Mouse (Mus musculus) urinary bladder, adult 2 months (tissue): Measurements from ENCODE around the gene Tpcn1. TPM values are rescaled to one million over a fixed set of nuclear protein-coding genes. Genes with fewer than 3 reads are reported as not detected.

Experiments used
- DNase-seq: peaks from one replicate; pipeline ENCODE4 v3.0.0; 2022; ENCODE audit warnings: low spot score
- polyA plus RNA-seq: library from polyadenylated mRNA; depleted of rRNA; stranded (reverse); fragments of >200 nt; gene quantifications from 2 replicates; pipeline ENCODE4 v1.2.3, GENCODE M21; 2012; rRNA removed

Tpcn1 gene
- 38.6 and 55.0 TPM in 2 replicates for polyA plus RNA-seq

DNA sequence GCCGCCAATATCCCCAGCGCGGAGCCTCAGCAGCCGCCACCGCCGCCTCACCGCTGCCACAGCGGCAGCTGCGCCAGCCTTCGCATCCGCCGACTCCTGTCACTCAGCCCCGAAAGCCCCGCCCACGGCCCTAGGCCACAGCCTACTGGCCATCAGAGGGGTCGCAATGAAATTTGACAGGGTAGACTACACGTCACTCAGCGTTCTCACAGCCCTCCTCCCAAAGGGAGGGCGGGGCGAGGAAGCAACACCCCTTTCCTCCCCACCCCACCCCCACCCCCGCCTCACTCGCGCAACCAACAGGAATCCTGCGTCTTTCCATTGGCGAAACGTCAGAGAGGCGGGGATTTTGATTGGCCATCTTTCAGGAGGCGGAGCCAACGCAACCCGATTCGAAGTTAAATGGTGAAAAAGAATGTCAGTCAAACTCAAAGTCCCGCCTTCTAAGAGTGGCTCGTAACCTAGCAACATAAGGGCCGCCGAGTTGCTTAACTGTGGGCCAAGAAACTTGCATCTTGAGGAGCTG, at the start of gene Tpcn1, which contains the start of gene Iqcd:
Tpcn1 (minus strand) TSS at position 105 of the 526 bp plus-strand sequence.
Iqcd (plus strand) TSS at position 448 of the 526 bp plus-strand sequence.
- DNase-seq, result peak; percentile 93

DNA sequence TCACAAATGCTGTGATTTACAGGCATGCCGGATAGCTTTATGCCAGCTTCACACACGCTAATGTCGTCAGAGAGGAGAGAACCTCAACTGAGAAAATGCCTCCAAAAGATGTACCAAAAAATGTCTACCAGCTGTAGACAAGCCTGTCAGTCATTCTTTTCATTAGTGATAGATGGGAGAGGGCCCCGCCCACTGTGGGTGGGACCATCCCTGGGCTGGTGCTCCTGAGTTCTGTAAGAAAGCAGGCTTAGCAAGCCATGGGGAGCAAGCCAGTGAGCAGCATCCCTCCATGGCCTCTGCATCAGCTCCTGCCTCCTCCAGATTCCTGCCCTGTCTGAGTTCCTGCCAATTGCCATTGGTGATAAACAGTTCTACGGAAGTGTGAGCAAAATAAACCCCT, 47.2 kb upstream of the Tpcn1 start:
- no peak for DNase-seq

DNA sequence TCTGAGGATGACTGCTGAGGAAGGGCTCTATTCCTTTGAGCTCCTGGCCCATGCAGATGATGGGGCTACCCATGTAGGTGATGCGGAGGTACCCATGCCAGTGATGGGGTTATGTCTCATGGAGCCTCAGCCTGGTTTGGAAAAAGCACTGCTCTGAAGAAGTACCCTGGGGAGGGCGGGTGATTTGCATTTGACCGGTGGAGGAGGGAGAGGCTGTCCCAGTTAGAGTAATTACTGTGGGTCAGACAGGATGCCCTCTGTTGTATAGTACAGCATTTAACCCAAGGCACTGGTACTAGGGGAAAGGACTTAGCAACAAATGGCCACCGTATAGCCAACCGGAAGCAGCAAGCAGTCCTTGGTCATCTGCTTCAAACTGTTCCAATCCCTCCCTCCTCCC, 46.4 kb upstream of the Tpcn1 start:
- no peak for DNase-seq

DNA sequence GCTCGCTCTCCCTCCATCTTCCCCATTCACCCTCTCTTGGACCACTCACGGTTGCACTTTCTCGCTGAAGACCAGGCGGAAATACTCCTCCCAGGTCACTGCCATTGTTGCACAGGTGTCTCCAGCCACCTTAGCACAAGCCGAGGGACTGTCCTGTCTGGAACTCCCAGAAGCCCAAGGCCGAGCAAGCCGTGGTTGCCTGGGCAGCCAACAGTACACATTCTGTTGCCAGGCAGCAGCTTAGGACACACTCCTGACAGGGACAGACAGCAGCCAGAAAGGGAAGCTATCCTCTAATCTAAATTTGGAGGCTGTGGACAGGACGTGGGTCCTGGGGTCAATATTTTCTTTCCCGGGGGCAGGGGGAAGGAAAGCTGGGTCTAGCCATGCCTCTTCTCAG, 45.7 kb upstream of the Tpcn1 start, which contains the start of gene Cfap73:
Cfap73 (minus strand) TSS at position 105 of the 400 bp plus-strand sequence.
- no peak for DNase-seq

DNA sequence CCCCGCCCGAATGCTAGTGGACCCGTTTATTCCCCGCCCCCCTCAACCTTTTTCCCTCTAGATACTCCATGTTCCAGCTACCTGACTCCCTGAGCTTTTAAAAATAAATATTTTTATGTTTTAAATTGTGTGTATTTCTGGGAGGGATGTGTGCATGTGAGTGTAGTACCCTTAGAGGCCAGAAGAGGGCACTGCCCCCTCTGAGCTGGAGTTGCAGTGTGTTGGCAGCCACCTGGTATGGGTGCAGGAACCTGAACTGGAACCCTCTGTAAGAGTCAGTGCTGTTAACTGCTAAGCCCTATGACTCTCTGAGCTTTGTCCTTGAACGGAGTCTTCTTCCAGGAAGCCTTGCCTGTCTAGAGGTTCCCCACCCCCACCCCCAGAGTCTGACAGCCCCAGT, 43.4 kb upstream of the Tpcn1 start:
- DNase-seq, result no peak

DNA sequence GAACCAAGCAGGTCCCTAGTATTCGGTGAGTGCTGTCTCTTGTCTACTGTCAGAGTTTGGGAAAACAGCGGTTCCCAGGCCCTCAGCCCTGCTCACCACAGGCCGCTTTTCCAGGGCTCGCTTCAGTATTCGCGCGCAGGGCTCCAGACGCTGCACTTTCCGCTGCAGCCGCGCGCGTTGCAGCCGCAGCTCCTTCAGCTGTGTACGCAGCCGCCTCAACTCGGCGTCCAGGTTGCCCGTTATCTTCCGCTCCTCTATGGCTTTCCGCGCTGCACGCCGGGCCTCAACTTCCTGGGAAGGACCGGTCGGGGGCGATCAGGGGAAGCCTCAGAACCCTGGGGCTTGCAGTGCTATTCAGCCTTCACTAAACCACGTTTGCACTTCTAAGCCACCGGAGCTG, 42.7 kb upstream of the Tpcn1 start:
- no peak for DNase-seq

DNA sequence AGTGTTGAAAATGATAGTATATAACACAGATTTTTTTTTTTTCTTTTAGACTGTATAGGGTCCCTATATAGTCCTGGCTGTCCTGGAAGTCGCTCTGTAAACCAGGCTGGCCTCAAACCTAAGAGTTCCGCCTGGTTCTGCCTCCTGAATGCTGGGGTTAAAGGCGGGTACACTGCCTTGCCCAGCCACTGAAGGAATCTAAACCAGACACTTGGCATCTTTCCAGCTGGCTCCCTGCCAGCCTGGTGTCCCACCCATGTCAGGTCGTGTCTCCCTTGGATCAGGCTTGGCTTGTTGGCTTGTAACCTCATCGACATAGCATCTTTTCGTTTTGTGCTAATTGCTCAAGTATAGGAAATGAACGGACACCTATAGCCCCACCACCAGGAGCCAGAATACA, 40.2 kb upstream of the Tpcn1 start:
- no peak for DNase-seq

DNA sequence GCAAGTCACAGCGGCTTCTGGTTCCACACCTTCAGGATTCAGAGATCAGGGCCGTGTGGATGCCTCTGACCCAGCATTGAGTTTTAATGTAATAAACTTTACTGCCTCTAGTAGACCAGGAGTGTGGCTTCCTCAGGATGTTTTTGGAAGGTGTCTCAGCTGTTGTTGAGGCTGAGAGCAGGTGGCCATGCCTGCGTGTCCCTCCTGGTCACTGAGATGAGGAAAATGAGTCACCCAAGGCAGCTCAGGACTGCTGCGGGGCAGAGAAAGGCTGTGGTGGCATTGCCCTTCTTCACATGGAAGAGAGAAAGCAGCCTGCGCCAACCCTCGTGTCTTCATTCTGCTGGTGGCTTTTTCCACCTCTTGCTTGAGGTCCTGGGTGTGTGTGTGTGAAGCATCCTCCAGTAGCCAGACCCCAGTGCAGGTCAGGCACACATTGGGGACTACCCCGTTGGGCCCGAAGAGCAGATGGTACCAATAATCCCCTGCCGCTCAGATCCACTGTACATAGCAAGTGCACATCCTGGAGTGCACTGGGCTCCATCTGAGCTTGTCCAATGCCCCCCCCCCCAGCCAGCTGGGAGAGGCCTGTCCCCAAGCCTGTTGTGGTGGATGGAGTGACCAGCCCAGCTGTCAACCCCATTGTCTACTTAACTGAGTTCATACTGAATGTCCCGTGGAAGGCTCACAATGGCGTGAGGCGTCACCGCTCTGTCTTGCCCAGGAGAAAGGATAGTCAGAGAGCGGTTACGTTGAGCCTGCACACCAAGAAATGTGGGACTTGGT, 39.2 kb upstream of the Tpcn1 start:
- no peak for DNase-seq

DNA sequence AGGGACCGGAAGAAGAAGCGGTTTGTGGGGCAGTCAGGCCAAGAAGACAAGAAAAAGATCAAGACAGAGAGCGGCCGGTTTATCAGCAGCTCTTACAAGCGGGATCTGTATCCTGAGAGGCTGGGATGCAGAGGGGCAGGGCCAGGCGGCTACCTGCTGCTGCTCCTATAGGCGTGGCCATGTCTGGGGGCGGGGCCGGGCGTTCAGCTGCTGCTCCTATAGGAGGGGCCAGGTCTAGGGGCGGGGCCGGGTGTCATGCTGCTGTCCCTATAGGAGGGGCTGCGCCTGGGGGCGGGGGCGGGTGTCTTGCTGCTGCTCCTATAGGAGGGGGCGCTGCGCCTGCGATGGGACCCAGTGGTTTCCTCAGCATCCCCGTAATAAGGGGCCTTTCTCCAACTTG, 37.9 kb upstream of the Tpcn1 start:
- DNase-seq, result no peak

DNA sequence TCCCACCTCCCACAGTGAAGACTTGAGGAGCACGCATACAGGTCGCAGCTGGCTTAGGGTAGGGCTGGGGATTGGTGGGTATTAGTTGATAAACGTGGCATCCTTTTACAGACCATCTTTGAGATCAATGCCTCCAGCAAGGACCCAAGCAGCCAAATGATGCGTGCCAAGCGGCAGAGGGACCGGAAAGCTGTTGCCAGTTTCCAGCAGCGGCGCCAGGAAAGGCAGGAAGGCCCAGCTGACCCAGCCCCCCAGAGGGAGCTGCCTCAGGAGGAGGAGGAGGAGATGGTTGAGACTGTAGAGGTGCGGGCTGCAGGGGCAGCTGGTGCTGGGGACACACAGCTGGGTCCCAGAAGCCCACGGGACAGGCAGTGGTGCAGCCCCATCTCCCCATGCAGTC, 36.0 kb upstream of the Tpcn1 start:
- DNase-seq, result no peak

DNA sequence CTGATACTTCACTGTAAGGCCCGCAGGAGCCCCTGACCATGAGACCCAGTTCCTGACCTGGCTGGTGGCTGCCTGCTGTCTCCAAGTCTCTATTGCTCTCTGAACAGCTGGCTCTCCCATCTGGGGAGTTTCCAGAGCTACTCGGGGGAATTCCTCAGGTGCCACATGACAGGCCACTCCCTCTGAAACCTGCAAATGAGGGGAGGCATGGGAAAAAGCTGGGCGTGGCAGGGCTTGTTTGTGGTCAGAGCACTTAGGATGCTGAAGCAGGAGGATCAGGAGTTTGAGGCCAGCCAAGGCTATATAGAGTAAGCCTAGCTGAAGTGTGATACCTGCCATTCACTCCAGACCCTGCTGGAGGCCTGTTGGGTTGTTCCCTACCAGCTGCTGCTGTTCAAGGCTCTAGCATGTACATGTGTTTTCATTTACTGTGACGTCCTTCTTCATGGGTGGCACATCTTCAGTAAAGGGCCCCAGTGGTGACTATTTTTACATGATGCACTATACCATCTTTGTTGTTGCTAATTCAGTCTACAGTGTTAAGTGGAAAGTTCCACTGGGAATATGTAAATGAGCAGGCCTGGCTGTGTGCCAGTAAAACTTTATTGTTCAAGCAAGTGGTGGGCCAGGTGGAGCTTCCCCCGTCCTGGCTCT, 33.9 kb upstream of the Tpcn1 start:
- no peak for DNase-seq

DNA sequence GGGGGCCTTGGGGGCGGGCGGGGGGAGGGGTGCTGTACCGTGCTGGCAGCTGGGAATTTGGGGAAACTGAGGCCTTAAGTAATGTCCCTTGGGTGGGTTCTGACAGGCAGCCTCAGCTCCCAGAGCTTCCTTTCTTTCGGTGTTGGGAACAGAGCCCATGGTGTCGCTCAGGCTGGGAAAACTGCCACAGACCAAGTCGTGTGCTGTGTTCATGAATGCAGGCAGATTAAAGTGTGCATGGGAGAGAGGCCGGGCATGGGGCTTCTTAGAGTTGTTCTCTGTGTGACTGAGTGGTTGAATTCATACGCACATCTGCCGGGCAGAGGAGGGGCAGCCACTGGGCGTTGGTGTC, 33.3 kb upstream of the Tpcn1 start:
- no peak for DNase-seq

DNA sequence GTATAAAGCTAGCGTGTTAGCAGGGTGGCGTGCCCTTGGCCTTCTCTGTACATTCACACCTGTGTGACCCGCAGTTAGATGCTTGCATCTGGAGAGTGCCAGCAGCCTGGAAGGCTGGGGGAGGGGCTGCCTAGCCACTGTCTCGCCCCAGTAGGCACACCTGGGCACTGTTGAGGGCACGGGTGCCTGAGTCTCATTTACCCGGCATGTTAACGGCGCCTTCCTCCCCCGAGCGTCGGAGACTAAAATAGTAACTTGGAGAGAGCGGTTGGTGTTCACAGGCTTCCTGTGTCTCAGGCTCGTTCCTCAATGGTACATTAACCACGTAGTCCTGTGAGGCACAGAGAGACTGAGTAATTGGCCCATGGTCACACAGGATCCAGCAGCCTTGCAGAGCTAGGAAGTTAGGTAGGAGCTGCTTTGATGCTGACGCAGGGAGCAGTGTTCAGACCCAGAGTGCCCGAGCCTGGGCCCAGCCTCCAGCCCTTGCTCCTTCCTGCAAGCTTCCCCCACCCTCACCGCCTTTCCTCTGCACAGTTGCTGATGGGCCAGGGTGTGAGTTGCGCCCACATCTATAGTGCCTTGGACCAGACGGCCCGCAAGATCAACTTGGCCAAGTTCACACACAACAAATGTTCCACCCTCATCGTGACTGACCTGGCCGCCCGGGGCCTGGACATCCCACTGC, 32.7 kb upstream of the Tpcn1 start:
- no peak for DNase-seq

DNA sequence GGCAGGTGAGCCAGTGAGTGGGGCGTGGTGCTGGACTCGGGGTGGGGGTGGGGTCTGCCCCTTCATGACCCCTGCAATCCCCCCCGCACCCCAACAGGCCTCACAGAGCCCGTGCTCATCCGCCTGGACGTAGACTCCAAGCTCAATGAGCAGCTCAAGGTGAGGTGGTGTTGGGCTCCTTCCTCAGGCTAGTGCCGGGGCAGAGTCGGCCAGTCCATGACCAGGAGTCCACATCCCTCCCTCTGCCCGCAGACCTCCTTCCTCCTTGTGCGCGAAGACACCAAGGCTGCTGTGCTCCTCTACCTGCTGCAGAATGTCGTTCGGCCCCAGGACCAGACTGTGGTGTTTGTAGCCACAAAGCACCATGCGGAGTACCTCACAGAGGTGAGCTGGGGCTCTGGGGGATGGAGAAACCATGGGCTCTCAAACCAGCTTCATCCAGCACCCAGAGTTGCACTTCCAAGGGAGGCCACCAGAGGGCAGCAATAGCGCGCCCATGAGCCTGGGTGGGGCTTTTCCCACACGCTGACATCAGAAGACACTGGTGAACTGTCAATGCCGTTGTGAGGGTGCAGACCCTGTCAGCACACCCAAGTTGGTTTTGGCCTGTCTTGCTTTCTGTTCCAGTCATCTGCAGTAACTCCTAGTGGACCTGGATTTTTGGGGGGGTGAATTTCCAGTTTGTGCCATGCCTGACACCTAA, 32.1 kb upstream of the Tpcn1 start:
- peak; percentile 64 for DNase-seq

DNA sequence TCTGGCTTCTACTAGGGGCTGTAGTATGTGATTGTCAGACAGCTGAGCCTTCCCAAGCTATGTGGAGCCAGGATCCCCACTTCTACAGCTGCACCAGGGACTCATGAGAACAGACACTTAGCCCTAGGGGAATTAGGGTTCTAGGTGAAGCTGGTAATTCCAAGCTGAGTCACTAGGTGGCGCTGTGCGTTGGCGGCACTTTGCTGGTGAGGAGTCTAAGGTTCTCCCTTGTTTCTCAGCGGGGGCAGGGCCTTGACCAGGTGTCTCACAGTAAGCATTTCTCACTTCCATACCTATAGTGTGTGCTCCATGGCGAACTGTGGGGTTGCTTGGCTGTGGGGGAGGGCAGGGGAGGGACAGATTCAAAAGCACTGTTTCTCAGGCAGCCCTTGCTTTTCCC, 30.7 kb upstream of the Tpcn1 start:
- DNase-seq, result no peak

DNA sequence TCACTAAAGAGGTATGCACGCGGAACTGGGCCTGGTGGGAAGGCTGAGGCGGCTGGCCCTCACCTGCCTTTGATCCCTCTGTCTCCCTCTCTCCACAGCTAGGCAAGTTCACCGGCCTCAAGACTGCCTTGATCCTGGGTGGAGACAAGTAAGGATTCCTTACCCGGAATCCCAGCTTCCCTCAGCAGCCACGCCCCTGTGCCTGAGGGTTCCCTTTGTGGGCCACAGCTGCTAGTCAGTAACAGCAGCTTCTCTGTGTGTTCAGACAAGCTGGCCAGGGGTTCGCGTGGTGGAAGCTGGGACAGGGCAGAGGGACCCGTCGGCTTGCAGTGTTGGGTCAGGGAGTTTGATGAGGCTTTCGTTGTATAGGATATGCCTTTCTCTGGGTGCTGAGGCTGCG, 30.3 kb upstream of the Tpcn1 start:
- no peak for DNase-seq

DNA sequence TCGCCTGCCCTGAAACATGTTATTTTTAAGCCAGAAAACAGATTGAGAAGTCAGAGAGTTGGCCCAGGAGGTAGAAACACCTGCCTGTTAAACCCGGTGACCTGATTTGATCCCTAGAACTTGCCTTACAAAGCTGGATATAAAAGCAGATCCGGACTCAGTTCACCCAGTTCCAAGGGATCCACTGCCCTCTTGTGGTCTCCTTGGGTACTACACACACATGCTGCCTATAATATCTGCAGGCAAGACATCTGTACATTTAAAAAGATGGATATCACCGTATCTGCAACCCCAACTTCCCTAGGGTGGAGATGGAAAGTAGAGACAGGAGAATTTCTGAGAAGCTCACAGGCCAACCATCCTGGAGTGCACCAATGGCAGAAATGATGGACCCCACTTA, 27.4 kb upstream of the Tpcn1 start:
- no peak for DNase-seq

DNA sequence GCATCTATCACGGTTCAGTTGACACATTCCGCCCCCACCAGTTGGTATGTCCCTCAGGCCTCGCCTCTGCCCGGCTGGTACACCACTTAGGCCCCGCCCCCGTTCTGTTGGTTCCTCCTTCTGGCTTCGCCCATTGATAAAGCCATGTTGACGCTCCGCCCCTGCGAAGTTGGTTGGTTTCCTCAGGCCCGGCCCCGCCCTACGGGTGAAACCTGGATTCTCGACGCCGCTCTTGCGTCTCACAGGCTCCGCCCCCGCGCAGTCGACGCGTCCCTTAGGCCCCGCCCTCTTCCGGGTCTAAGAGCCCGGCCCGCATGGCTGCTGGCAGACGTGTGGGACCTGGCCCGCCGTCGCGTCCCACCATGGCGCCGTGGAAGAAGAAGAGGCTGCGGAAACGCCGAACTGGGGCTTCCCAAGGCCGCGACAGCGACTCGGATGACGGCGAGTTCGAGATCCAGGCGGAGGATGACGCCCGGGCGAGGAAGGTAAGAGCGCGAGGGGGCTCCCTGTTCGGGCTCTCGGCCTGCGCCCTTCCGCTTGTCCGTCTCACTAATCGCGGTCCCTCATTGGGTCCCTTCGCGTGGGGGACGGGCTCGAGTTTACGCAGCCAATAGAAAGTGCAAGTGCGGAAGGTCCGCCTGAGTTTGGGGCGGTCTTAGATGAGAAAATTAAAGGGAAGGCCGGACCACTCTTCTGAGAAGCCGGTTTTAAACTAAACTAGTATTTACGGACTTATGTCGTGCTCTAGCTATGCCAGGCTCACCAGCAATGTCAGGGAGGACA, 24.5 kb upstream of the Tpcn1 start:
- DNase-seq, result peak; percentile 99

DNA sequence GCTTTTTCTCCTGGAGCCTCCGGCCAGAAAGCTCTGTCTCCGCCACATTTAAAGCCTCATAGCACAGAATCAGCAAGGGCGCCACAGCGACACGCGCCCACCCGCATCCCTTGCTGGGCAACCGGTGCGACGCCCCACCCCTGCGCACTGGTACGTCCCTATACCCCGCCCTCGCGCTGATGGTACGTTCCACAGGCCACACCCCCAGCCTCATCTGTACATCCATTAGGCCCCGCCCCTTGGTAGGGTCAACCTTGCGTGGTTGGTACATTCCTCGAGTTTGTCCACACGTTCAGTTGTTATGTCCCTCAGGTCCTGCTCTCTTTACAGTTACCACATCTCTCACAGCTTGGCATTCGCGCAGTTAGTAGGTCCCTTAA, 24.0 kb upstream of the Tpcn1 start, which contains the start of the genes Rita1 and Ddx54:
Rita1 (minus strand) TSS at position 148 of the 380 bp plus-strand sequence.
Ddx54 (plus strand) TSS at position 298 of the 380 bp plus-strand sequence.
- DNase-seq, result peak; percentile 95

DNA sequence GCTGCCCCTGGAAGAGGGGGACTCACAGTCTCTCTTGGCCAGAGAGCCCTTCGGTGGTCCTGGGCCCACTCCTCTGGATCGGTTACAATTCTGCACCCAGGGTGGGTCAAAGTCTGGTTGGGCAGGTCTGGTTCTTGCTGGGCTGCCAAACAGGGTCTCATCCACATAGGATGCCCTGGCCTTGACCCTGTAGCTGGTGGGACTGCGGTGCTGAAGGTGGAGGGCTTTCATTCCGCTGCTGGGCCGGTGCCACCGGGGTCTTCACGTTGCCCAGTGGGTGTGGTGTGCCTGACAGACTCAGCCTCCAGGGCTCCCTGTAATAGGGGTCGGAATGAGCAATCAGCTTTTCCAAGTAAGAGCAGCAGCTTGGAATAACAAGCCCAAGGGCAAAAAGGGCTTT, 22.9 kb upstream of the Tpcn1 start:
- DNase-seq, result no peak

DNA sequence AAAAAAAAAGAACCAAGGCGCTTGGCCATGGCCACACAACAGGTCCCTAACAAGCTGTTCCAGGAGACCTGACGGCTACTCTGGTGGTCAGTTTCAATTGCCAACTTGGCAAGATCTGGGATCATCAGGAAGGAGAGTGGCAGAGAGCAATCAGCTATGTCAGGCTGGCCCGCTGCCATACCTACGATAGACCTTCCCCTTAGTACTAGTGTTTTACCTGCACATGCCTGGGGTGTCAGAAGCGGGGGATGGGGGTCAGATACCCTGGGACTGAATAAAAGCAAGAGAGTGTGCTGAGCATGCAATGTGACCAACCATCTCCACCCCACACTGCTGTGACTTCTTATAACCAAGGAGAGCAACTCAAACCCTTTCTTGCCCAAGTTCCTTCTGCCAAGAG, 22.4 kb upstream of the Tpcn1 start:
- DNase-seq, result no peak
